ENCODE assay signal across 10 mouse cellular contexts in the genomic region with DNA sequence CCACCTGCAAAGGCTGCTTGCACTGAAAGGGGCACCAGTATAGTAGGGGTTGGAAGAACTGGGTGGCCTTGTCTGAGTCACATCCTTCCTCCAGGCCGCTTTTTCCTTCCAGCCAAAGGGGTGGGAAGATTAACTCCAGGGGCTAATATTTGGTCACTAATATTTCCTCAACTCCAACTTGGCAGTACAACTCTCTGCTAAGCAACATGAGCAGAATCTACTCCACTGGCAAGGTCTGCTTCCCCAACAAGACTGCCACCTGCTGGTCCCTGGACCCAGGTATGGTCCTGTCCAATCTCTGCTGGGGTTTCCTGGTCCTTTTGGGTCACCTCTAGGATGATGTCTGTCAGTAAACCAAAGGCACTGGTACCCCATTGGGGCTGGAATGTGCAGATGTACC. TPM values are rescaled to one million over a fixed set of nuclear protein-coding genes. Genes with fewer than 3 reads are reported as not detected.
DNase-seq lines count a peak whose midpoint lies in the region; ATAC-seq lines count a peak whose summit lies in the region.
"Had no signal": no experiment of that assay in that cellular context is flagged by ENCODE, and none has a peak within 500 bp of the region (broad histone marks: within the 10 kb centered on the region; RNA-seq: fewer than 3 reads in every experiment).

No protein-coding gene starts in this region.

- ATAC-seq in intestine, embryonic 16.5 days = no peak

- DNase-seq in embryo, embryonic 10.5 days (ENCODE audit: low spot score) = peak; percentile 27
- DNase-seq in embryo, embryonic 11 days = no peak
- peak; percentile 24 for DNase-seq in right cerebral cortex, adult 18-20 months
- DNase-seq in right cerebral cortex, postnatal 36 days (ENCODE audit: low spot score in 2 of 2) = no peak
- peak; percentile 50 to 67 for DNase-seq in gastrocnemius, postnatal 36 days
- peak; percentile 84 for DNase-seq in lung, postnatal 36 days
- no peak for DNase-seq in left cerebral cortex, adult 9 months (ENCODE audit: low spot score in 2 of 2)

- H3K36me3 ChIP-seq in intestine, embryonic 16.5 days (ENCODE audit: control insufficient read depth, insufficient read depth, low read length) = no peaks in the 10 kb centered on the region
- H3K36me3 ChIP-seq: G1E; midbrain, embryonic 12.5 days had no signal

- intact Hi-C loops in gastrocnemius, postnatal 36 days (cut with DNase I) = loop anchor here (2.0 kb wide), 1 partner anchor 41 kb away; no protein-coding TSS in a partner anchor

- no peak overlapping the region for H3K27ac ChIP-seq in intestine, embryonic 16.5 days (ENCODE audit: low read length)
- H3K27ac ChIP-seq: midbrain, embryonic 12.5 days had no signal

- 41% methylated on average over 1 of the region's 1 CpGs for WGBS in intestine, embryonic 16.5 days

- no peak overlapping the region for H3K4me2 ChIP-seq in intestine, embryonic 16.5 days (ENCODE audit: low read depth, low read length)
- H3K4me2 ChIP-seq: midbrain, embryonic 12.5 days had no signal

- peaks cover 14% of the 10 kb centered on the region for H3K27me3 ChIP-seq in intestine, embryonic 16.5 days (replicated peaks; ENCODE audit: control insufficient read depth, insufficient read depth, low read length)

- H3K4me3 ChIP-seq in intestine, embryonic 16.5 days (ENCODE audit: low read length) = no peak overlapping the region
- H3K4me3 ChIP-seq: midbrain, embryonic 12.5 days had no signal

- H3K9ac ChIP-seq in intestine, embryonic 16.5 days (ENCODE audit: low read depth, low read length) = no peak overlapping the region
- H3K9ac ChIP-seq: midbrain, embryonic 12.5 days had no signal

- H3K9me3 ChIP-seq in intestine, embryonic 16.5 days (ENCODE audit: control insufficient read depth, low read length) = no peaks in the 10 kb centered on the region
- H3K9me3 ChIP-seq: G1E; midbrain, embryonic 12.5 days had no signal

- peaks cover 12% of the 10 kb centered on the region for H3K4me1 ChIP-seq in intestine, embryonic 16.5 days (ENCODE audit: control insufficient read depth, insufficient read depth, low read length)

RNA-seq across cellular contexts. Expression of a gene that starts 1.8 kb away (rescaled TPM):
- 10 to 100 TPM; 24.1 to 34.8 TPM for total RNA-seq in gastrocnemius, postnatal 36 days (2021)
- polyA plus RNA-seq in intestine, embryonic 16.5 days (2015; fragmentation: Nextera tagmentation; extraction: Ambion mirVana) = 18.6 and 41.2 TPM in 2 replicates
- total RNA-seq: G1E had no signal
- polyA plus RNA-seq: G1E had no signal

RNA-seq across cellular contexts. Expression of a gene that starts 16.4 kb away (rescaled TPM):
- total RNA-seq in gastrocnemius, postnatal 36 days (2021) = 1 to 10 TPM; 4.3 to 6.0 TPM
- 43.9 and 46.5 TPM in 2 replicates for polyA plus RNA-seq in intestine, embryonic 16.5 days (2015; fragmentation: Nextera tagmentation; extraction: Ambion mirVana)
- polyA plus RNA-seq: G1E had no signal

RNA-seq across cellular contexts. Expression of a gene that starts 25.0 kb away (rescaled TPM):
- not detected for total RNA-seq in gastrocnemius, postnatal 36 days (2021)
- polyA plus RNA-seq in intestine, embryonic 16.5 days (2015; fragmentation: Nextera tagmentation; extraction: Ambion mirVana) = 0.07 TPM in 1 of 2 replicates, not detected in the other
- total RNA-seq: G1E had no signal
- polyA plus RNA-seq: G1E; midbrain, embryonic 12.5 days had no signal

RNA-seq across cellular contexts. Expression of a gene that starts 38.4 kb away (rescaled TPM):
- total RNA-seq in gastrocnemius, postnatal 36 days (2021) = not detected
- 2.1 and 2.6 TPM in 2 replicates for polyA plus RNA-seq in intestine, embryonic 16.5 days (2015; fragmentation: Nextera tagmentation; extraction: Ambion mirVana)
- total RNA-seq: G1E had no signal
- polyA plus RNA-seq: G1E had no signal

Comparison
In these comparisons a context has a peak if more than half of its experiments do, and no peak if none do; other contexts are left out.
1. DNase-seq: peak in embryo, embryonic 10.5 days (single experiment), right cerebral cortex, adult 18-20 months (single experiment), gastrocnemius, postnatal 36 days (2 of 2) and lung, postnatal 36 days (single experiment); none in embryo, embryonic 11 days (single experiment), right cerebral cortex, postnatal 36 days (0 of 2) and left cerebral cortex, adult 9 months (0 of 2).